In genomic region chr12:109525613-109526012, GRCm38 (mm10) we compare ENCODE assay signal across 27 mouse cellular contexts.
DNase-seq lines count a peak whose midpoint lies in the region; ATAC-seq lines count a peak whose summit lies in the region.
"Had no signal": no experiment of that assay in that cellular context is flagged by ENCODE, and none has a peak within 500 bp of the region (broad histone marks: within the 10 kb centered on the region; RNA-seq: fewer than 3 reads in every experiment).

No protein-coding gene starts in this region.

- H3K4me3 ChIP-seq in intestine, embryonic 16.5 days (ENCODE audit: low read length) = no peak overlapping the region
- no peak overlapping the region for H3K4me3 ChIP-seq in stomach, embryonic 16.5 days (replicated peaks; ENCODE audit: low read length)
- H3K4me3 ChIP-seq: embryonic facial prominence, embryonic 13.5 days; erythroblast, embryonic 14.5 days; forebrain, embryonic 13.5 days; hindbrain, embryonic 10.5 days; limb, embryonic 15.5 days; midbrain, embryonic 10.5 days; myocyte had no signal

- ATAC-seq in intestine, embryonic 16.5 days = peak; percentile 51
- no peak for ATAC-seq in stomach, embryonic 16.5 days (ENCODE audit: insufficient read depth, low FRiP score)
- ATAC-seq: forebrain, embryonic 13.5 days; hindbrain, embryonic 16.5 days; midbrain, embryonic 16.5 days had no signal

- H3K27ac ChIP-seq in intestine, embryonic 16.5 days (ENCODE audit: low read length) = 0 out of 2 replicates have a peak overlapping the region, but pooled peaks have one; percentile 23
- H3K27ac ChIP-seq in stomach, embryonic 16.5 days (ENCODE audit: low read length) = no peak overlapping the region
- H3K27ac ChIP-seq: embryonic facial prominence, embryonic 13.5 days; forebrain, embryonic 13.5 days; hindbrain, embryonic 10.5 days; kidney, postnatal 0 days; limb, embryonic 15.5 days; midbrain, embryonic 10.5 days had no signal

- DNase-seq in right cerebral cortex, adult 18-20 months = peak; percentile 18
- DNase-seq in right cerebral cortex, postnatal 4 days = no peak
- peak; percentile 29 for DNase-seq in brain, adult 2 months (ENCODE audit: low read depth, low spot score)
- no peak for DNase-seq in ovary, adult 18-20 months (ENCODE audit: low spot score)
- DNase-seq in kidney, postnatal 25 days = no peak
- no peak for DNase-seq in retina, embryonic 14.5 days (ENCODE audit: low spot score)
- DNase-seq: cerebellum, adult 18-20 months; cerebellum, postnatal 14 days; embryo, embryonic 11 days; kidney, adult 2 months; left cerebral cortex, postnatal 4 days; lung, embryonic 14.5 days; thymus, adult 2 months; thymus, postnatal 4 days had no signal

- H3K27me3 ChIP-seq in intestine, embryonic 16.5 days (replicated peaks; ENCODE audit: control insufficient read depth, insufficient read depth, low read length) = no peaks in the 10 kb centered on the region
- no peaks in the 10 kb centered on the region for H3K27me3 ChIP-seq in stomach, embryonic 16.5 days (ENCODE audit: control insufficient read depth, insufficient read depth, low read length)
- H3K27me3 ChIP-seq: embryonic facial prominence, embryonic 13.5 days; limb, embryonic 15.5 days had no signal

- H3K9me3 ChIP-seq in intestine, embryonic 16.5 days (ENCODE audit: control insufficient read depth, low read length) = peaks cover 18% of the 10 kb centered on the region
- peaks cover 32% of the 10 kb centered on the region; the same call in 1 of the 2 replicates for H3K9me3 ChIP-seq in stomach, embryonic 16.5 days (replicated peaks; ENCODE audit: control insufficient read depth, low read length)

- no peak overlapping the region for H3K9ac ChIP-seq in intestine, embryonic 16.5 days (ENCODE audit: low read depth, low read length)
- H3K9ac ChIP-seq in stomach, embryonic 16.5 days (ENCODE audit: low read length) = no peak overlapping the region
- H3K9ac ChIP-seq: embryonic facial prominence, embryonic 13.5 days; forebrain, embryonic 13.5 days; limb, embryonic 15.5 days; lung, embryonic 14.5 days had no signal

- 51% methylated on average over 9 of the region's 9 CpGs for WGBS in intestine, embryonic 16.5 days
- 48% methylated on average over 9 of the region's 9 CpGs for WGBS in stomach, embryonic 16.5 days

- peaks cover 11% of the 10 kb centered on the region for H3K4me1 ChIP-seq in intestine, embryonic 16.5 days (ENCODE audit: control insufficient read depth, insufficient read depth, low read length)
- no peaks in the 10 kb centered on the region for H3K4me1 ChIP-seq in stomach, embryonic 16.5 days (ENCODE audit: control insufficient read depth, insufficient read depth, low read length)

- no peaks in the 10 kb centered on the region for H3K36me3 ChIP-seq in intestine, embryonic 16.5 days (ENCODE audit: control insufficient read depth, insufficient read depth, low read length)
- no peaks in the 10 kb centered on the region for H3K36me3 ChIP-seq in stomach, embryonic 16.5 days (ENCODE audit: control insufficient read depth, insufficient read depth, low read length)
- H3K36me3 ChIP-seq: limb, embryonic 15.5 days had no signal

- H3K4me2 ChIP-seq in intestine, embryonic 16.5 days (ENCODE audit: low read depth, low read length) = no peak overlapping the region
- H3K4me2 ChIP-seq in stomach, embryonic 16.5 days (ENCODE audit: low read depth, low read length) = 0 out of 2 replicates have a peak overlapping the region, but pooled peaks have one; percentile 1
- H3K4me2 ChIP-seq: embryonic facial prominence, embryonic 13.5 days; forebrain, embryonic 13.5 days; heart, embryonic 11.5 days; limb, embryonic 15.5 days; lung, embryonic 14.5 days had no signal

Comparison
In these comparisons a context has a peak if more than half of its experiments do, and no peak if none do; other contexts are left out.
1. DNase-seq: peak in right cerebral cortex, adult 18-20 months (single experiment) and brain, adult 2 months (single experiment); none in right cerebral cortex, postnatal 4 days (single experiment), ovary, adult 18-20 months (single experiment), kidney, postnatal 25 days (0 of 2) and retina, embryonic 14.5 days (single experiment).